Mouse (Mus musculus) myocyte (in vitro differentiated cells): ENCODE data around the gene AL732309.1. TPM values are rescaled to one million over a fixed set of nuclear protein-coding genes. Genes with fewer than 3 reads are reported as not detected.
"Not testable (repeated sequence)": the region's sequence is repeated elsewhere in the genome, so short reads cannot be mapped to it uniquely, and the experiment has no call there.

Experiments used
- H3K27me3 ChIP-seq: one replicate; pipeline ENCODE4 v1.6.1; 2011; ENCODE audit not compliant: control insufficient read depth, insufficient read depth, insufficient read length
- H3K36me3 ChIP-seq: one replicate; pipeline ENCODE4 v1.6.1; 2011; ENCODE audit not compliant: control insufficient read depth, insufficient read depth
- H3K4me2 ChIP-seq: one replicate; pipeline ENCODE4 v1.6.1; 2011; ENCODE audit warnings: low read depth, control low read depth
- H3K4me3 ChIP-seq: one replicate; pipeline ENCODE4 v1.5.1; 2011; ENCODE audit warnings: mild to moderate bottlenecking, control low read depth, moderate library complexity
- H3K79me2 ChIP-seq: one replicate; pipeline ENCODE4 v1.6.1; 2011; ENCODE audit not compliant: control insufficient read depth, insufficient read depth
- H3ac ChIP-seq: one replicate; pipeline ENCODE4 v1.6.1; 2011; ENCODE audit not compliant: control insufficient read depth, insufficient read length
- CEBPB ChIP-seq: IDR thresholded peaks from 2 replicates; pipeline ENCODE4 v1.6.1; 2011; ENCODE audit warnings: mild to moderate bottlenecking, moderate library complexity; ENCODE audit not compliant: poor library complexity, insufficient read depth, severe bottlenecking
- E2F4 ChIP-seq: IDR thresholded peaks from one replicate; pipeline ENCODE4 v1.6.1; 2011; ENCODE audit warnings: mild to moderate bottlenecking, control low read depth, moderate library complexity; ENCODE audit not compliant: insufficient read depth
- MAX ChIP-seq: IDR thresholded peaks from one replicate; pipeline ENCODE4 v1.6.1; 2011; ENCODE audit warnings: low read depth, mild to moderate bottlenecking, control low read depth
- MYOD1 ChIP-seq, 3 experiments: IDR thresholded peaks; one replicate each; pipeline ENCODE4 v1.6.1; 2011; ENCODE audit warnings: control low read depth in 2 of 3, low read depth in 2 of 3, mild to moderate bottlenecking in 2 of 3, moderate library complexity in 1 of 3; ENCODE audit not compliant: insufficient read length in 2 of 3, control insufficient read depth in 1 of 3
- MYOG ChIP-seq, 3 experiments: IDR thresholded peaks; one replicate each; pipeline ENCODE4 v1.6.1; 2011; ENCODE audit warnings: control low read depth in 2 of 3, low read depth in 2 of 3, mild to moderate bottlenecking in 2 of 3; ENCODE audit not compliant: insufficient read length in 2 of 3, control insufficient read depth in 1 of 3, insufficient read depth in 1 of 3
- POLR2A ChIP-seq: IDR thresholded peaks from one replicate; pipeline ENCODE4 v1.6.1; 2011; ENCODE audit warnings: low read depth, mild to moderate bottlenecking, control low read depth, moderate library complexity; ENCODE audit not compliant: insufficient read length
- POLR2AphosphoS2 ChIP-seq: IDR thresholded peaks from one replicate; pipeline ENCODE4 v1.6.1; 2011; ENCODE audit warnings: low read depth, control low read depth; ENCODE audit not compliant: insufficient read length
- REST ChIP-seq: IDR thresholded peaks from one replicate; pipeline ENCODE4 v1.6.1; 2011; ENCODE audit warnings: mild to moderate bottlenecking, control low read depth, moderate library complexity; ENCODE audit not compliant: insufficient read depth, insufficient read length
- SRF ChIP-seq: IDR thresholded peaks from one replicate; pipeline ENCODE4 v1.6.1; 2011; ENCODE audit warnings: low read depth; ENCODE audit not compliant: control insufficient read depth, insufficient read length
- TCF12 ChIP-seq: IDR thresholded peaks from one replicate; pipeline ENCODE4 v1.6.1; 2011; ENCODE audit warnings: mild to moderate bottlenecking, control low read depth; ENCODE audit not compliant: poor library complexity, insufficient read depth, severe bottlenecking
- TCF3 ChIP-seq: IDR thresholded peaks from one replicate; pipeline ENCODE4 v1.6.1; 2011; ENCODE audit warnings: low read depth, control low read depth; ENCODE audit not compliant: insufficient read length
- USF1 ChIP-seq: IDR thresholded peaks from one replicate; pipeline ENCODE4 v1.6.1; 2011; ENCODE audit warnings: low read depth, mild to moderate bottlenecking, control low read depth, moderate library complexity
- polyA plus RNA-seq: library from polyadenylated mRNA; unstranded; fragments of >200 nt; fragmentation: generic; extraction: Trizol; gene quantifications from one replicate; pipeline ENCODE4 v1.2.1, GENCODE M21; 2012; ENCODE audit warnings: missing spikeins

The AL732309.1 gene
- polyA plus RNA-seq, 1 experiment, result 4.5 TPM

GRCm38 (mm10) chr2:25258887-25259286 lies 12.2 kb upstream of the AL732309.1 start:
- no peaks in the 10 kb centered on the region for H3K27me3 ChIP-seq
- H3ac ChIP-seq, result no peak overlapping the region
- TF ChIP-seq MYOG (IDR thresholded peaks at IDR 0.05; ENCODE audit: control insufficient read depth in 1 of 3, insufficient read depth in 1 of 3, insufficient read length in 2 of 3, low read depth in 2 of 3) (no peak), TCF3 (no peak), REST (no peak)
- H3K4me2 ChIP-seq, result no peak overlapping the region
- no peaks in the 10 kb centered on the region for H3K36me3 ChIP-seq
- peaks cover 20% of the 10 kb centered on the region for H3K79me2 ChIP-seq
- H3K4me3 ChIP-seq, result no peak overlapping the region

- not testable (repeated sequence) for H3K4me2 ChIP-seq, H3K27me3 ChIP-seq, H3ac ChIP-seq, H3K36me3 ChIP-seq, H3K4me3 ChIP-seq
- H3K79me2 ChIP-seq, result peaks cover 20% of the 10 kb centered on the region
These were observed 10.6 kb upstream of the AL732309.1 start for GRCm38 (mm10) chr2:25257250-25257649.

GRCm38 (mm10) chr2:25256443-25257109 lies 9.9 kb upstream of the AL732309.1 start:
- H3K27me3 ChIP-seq, H3K36me3 ChIP-seq: not testable (repeated sequence)
- Histone ChIP-seq H3K79me2 (peaks cover 20% of the 10 kb centered on the region), H3ac (peak overlapping the region; percentile 73), H3K4me3 (peak overlapping the region; percentile 96), H3K4me2 (peak overlapping the region; percentile 93)

GRCm38 (mm10) chr2:25255284-25255779 lies 8.7 kb upstream of the AL732309.1 start, which contains the start of gene Tmem203:
Tmem203 (plus strand) TSS chr2:25255439.
- H3K27me3 ChIP-seq, result no peaks in the 10 kb centered on the region
- H3K36me3 ChIP-seq, result peaks cover 6% of the 10 kb centered on the region
- H3ac ChIP-seq, result peak within 1 kb of the TSS; percentile 73
- H3K4me2 ChIP-seq, result peak within 1 kb of the TSS; percentile 95
- no peak for TF ChIP-seq TCF3
- peak in 2 of 3 experiments; percentile 3 to 45 for TF ChIP-seq MYOD1 (IDR thresholded peaks at IDR 0.05; ENCODE audit: control insufficient read depth in 1 of 3, insufficient read length in 2 of 3, low read depth in 2 of 3)
- TF ChIP-seq CEBPB, result no peak
- no peak for TF ChIP-seq E2F4
- no peak for TF ChIP-seq MAX
- peak in 1 of 3 experiments; percentile 47 for TF ChIP-seq MYOG (IDR thresholded peaks at IDR 0.05; ENCODE audit: control insufficient read depth in 1 of 3, insufficient read depth in 1 of 3, insufficient read length in 2 of 3, low read depth in 2 of 3)
- peak; percentile 75 for TF ChIP-seq SRF
- TF ChIP-seq POLR2A, result peak; percentile 71
- TF ChIP-seq TCF12, result no peak
- no peak for TF ChIP-seq USF1
- TF ChIP-seq REST, result no peak
- TF ChIP-seq POLR2AphosphoS2, result peak; percentile 72
- peaks cover 20% of the 10 kb centered on the region for H3K79me2 ChIP-seq
- H3K4me3 ChIP-seq, result peak within 1 kb of the TSS; percentile 96

- peaks cover 6% of the 10 kb centered on the region for H3K36me3 ChIP-seq
- H3K27me3 ChIP-seq, result no peaks in the 10 kb centered on the region
- H3K4me3 ChIP-seq, result no peak overlapping the region
- H3K79me2 ChIP-seq, result peaks cover 20% of the 10 kb centered on the region
- H3K4me2 ChIP-seq, result no peak overlapping the region
- TF ChIP-seq POLR2AphosphoS2 (no peak), E2F4 (no peak), TCF12 (no peak)
- H3ac ChIP-seq, result no peak overlapping the region
These were observed 5.7 kb upstream of the AL732309.1 start for GRCm38 (mm10) chr2:25252331-25252730.

- Histone ChIP-seq H3K4me2 (no peak overlapping the region), H3K36me3 (no peaks in the 10 kb centered on the region), H3K79me2 (no peaks in the 10 kb centered on the region), H3ac (no peak overlapping the region), H3K4me3 (no peak overlapping the region), H3K27me3 (peaks cover 18% of the 10 kb centered on the region)
- TF ChIP-seq E2F4 (no peak), CEBPB (no peak), REST (no peak), TCF3 (no peak), TCF12 (no peak), MAX (no peak), POLR2A (no peak), POLR2AphosphoS2 (no peak), USF1 (no peak), MYOG (IDR thresholded peaks at IDR 0.05; ENCODE audit: control insufficient read depth in 1 of 3, insufficient read depth in 1 of 3, insufficient read length in 2 of 3, low read depth in 2 of 3) (no peak), SRF (no peak)
These were observed 2.5 kb downstream of the AL732309.1 start for GRCm38 (mm10) chr2:25244144-25244543.
